Mouse (Mus musculus) stomach, postnatal 0 days (tissue): ENCODE measurements around the gene Lrp8. TPM values are rescaled to one million over a fixed set of nuclear protein-coding genes. Genes with fewer than 3 reads are reported as not detected.

Experiments used
- ATAC-seq: fragments of 200-750 bp; cut with Nextera tagmentation; 2 replicates; pipeline ENCODE4 v1.8.0; 2017; ENCODE audit not compliant: low FRiP score, low TSS enrichment
- DNase-seq: peaks from one replicate; pipeline ENCODE4 v3.0.0-alpha.2; 2016; ENCODE audit warnings: low spot score
- H3K27ac ChIP-seq: fragments of 300-500 bp; sonication (generic); replicated peaks from 2 replicates; pipeline ENCODE4 v1.5.1; 2014; ENCODE audit warnings: mild to moderate bottlenecking, control low read depth
- H3K27me3 ChIP-seq: fragments of 300-500 bp; sonication (generic); 2 replicates; pipeline ENCODE4 v1.6.1; 2014; ENCODE audit warnings: low read length; ENCODE audit not compliant: control insufficient read depth, insufficient read depth
- H3K36me3 ChIP-seq: fragments of 300-500 bp; sonication (generic); 2 replicates; pipeline ENCODE4 v1.6.1; 2014; ENCODE audit warnings: low read length, mixed read lengths; ENCODE audit not compliant: control insufficient read depth, insufficient read depth
- H3K4me1 ChIP-seq: fragments of 300-500 bp; sonication (generic); replicated peaks from 2 replicates; pipeline ENCODE4 v1.6.1; 2014; ENCODE audit warnings: antibody characterized with exemption; ENCODE audit not compliant: control insufficient read depth, insufficient read depth
- H3K4me2 ChIP-seq: fragments of 300-500 bp; sonication (generic); replicated peaks from 2 replicates; pipeline ENCODE4 v1.6.1; 2014; ENCODE audit warnings: low read depth, mild to moderate bottlenecking, control low read depth, moderate library complexity
- H3K4me3 ChIP-seq: fragments of 300-500 bp; sonication (generic); 2 replicates; pipeline ENCODE4 v1.5.1; 2014; ENCODE audit warnings: low read depth, low read length, control low read depth
- H3K9ac ChIP-seq: fragments of 300-500 bp; sonication (generic); 2 replicates; pipeline ENCODE4 v1.6.1; 2014; ENCODE audit warnings: mild to moderate bottlenecking, low read length, control low read depth, mixed read lengths
- H3K9me3 ChIP-seq: fragments of 300-500 bp; sonication (generic); 2 replicates; pipeline ENCODE4 v1.6.1; 2016; ENCODE audit warnings: low read length; ENCODE audit not compliant: control insufficient read depth
- CTCF ChIP-seq: IDR thresholded peaks from 2 replicates; pipeline ENCODE4 v1.5.1; 2016; ENCODE audit warnings: antibody characterized with exemption, low read depth, mild to moderate bottlenecking, moderate library complexity
- EP300 ChIP-seq: optimal IDR thresholded peaks from 2 replicates; pipeline ENCODE3; 2016; ENCODE audit warnings: antibody characterized with exemption
- WGBS: fragments of 180-500 bp; shearing (Covaris S2); extraction: QIAGEN DNeasy Blood & Tissue Kit; methylation state at CpG from one replicate; pipeline ENCODE4 v1.1.7; 2014; 5-methylcytosine and 5-hydroxymethylcytosine counted together
- polyA plus RNA-seq: library from polyadenylated mRNA; unstranded; fragments of >200 nt; fragmentation: Nextera tagmentation; extraction: Ambion mirVana; gene quantifications from 2 replicates; pipeline ENCODE4 v1.2.1, GENCODE M21; 2015

Lrp8 gene
- polyA plus RNA-seq, 1 experiment from 2014 or later = 0.85 TPM

DNA sequence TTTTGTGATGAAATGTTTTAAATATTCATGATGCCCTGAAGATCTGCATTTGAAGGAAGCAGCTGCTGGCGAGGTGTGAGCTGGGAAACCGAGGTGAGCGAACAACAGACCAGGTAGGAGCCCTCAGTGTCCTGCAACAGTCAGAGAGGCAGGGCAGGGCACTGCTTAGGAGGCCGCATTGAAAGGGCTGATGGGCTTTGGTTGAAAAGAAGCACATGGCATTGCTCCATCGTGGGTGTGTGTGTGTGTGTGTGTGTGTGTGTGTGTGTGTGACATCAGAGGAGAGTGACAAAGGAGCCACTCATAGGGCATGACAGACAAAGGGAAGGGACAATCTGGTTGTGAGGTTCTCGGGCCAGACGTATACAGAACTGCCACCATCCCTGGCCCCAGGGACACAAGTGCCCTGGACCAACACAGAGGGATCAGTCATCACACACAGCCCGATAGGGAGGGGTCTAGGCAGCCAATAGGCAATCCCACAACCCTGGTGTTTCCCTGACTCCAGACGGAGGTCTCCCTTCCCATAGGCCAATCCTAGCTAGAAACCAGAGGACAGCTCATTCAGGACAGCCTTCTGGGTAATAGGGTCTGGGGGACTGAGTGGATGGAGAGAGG is 36.8 kb upstream of the Lrp8 start:
- ATAC-seq (0 out of 2 replicates have a peak, but pooled peaks have one; percentile 15), DNase-seq (no peak)
- Histone ChIP-seq H3K4me3 (no peak overlapping the region), H3K4me2 (no peak overlapping the region), H3K4me1 (no peaks in the 10 kb centered on the region), H3K27ac (no peak overlapping the region), H3K9me3 (no peaks in the 10 kb centered on the region), H3K27me3 (no peaks in the 10 kb centered on the region), H3K36me3 (no peaks in the 10 kb centered on the region), H3K9ac (no peak overlapping the region)
- TF ChIP-seq EP300 (no peak), CTCF (no peak)
- 68% methylated on average over 9 of the region's 9 CpGs for WGBS

DNA sequence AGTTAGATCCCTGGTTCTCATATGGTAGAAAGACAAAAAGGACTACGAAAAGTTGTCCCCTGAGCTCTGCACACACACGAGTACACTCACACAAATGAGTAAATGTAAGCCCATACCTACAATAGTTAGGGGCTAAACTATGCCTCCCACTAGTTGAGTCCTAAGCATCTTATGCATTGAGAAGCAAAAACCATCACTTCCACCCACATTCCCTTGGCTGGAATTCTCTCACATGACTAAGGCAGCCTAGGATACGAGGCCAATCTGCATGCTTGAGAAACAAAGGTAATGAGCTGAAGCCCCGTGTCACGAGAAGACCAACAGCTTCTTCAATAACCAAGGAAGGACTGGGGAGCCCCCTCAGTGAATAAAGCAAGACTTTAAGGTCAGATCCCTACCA is 35.9 kb upstream of the Lrp8 start:
- no peak for TF ChIP-seq EP300
- no peak for TF ChIP-seq CTCF
- Histone ChIP-seq H3K9ac (no peak overlapping the region), H3K4me1 (no peaks in the 10 kb centered on the region), H3K4me2 (no peak overlapping the region), H3K27me3 (no peaks in the 10 kb centered on the region), H3K9me3 (no peaks in the 10 kb centered on the region), H3K27ac (no peak overlapping the region), H3K4me3 (no peak overlapping the region), H3K36me3 (no peaks in the 10 kb centered on the region)
- ATAC-seq (no peak), DNase-seq (no peak)
- WGBS = 78% methylated on average over 5 of the region's 5 CpGs

DNA sequence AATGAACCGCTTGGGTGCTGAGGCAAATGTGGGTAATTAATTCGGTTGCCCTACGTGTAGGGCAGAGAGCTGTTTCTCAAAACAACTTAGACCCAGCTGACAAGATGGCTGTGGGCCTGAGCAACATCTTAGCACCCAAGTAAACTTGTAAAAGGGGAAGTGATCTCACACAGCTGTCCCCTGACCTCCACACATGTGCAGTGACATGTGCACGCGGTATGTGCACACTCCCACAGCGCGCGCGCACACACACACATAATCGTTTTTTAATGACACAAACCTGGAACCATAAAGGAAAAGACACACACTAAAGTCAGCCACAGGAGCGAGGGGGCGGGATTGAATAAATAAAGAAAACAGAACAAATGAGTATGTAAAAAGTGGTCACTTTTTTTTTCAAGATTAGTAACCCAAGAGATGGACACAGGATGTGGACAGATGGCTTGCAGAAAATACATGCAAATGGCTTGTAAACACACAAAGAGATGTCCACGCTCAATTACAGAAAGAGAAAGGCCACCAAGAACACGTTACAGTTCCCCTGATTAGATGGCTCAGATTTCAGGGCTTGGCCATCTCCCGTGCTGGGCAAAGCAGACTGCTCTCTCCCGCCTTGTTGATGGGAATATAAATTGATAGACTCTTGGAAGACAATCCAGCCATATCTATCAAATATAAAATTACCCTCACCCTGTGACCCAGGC is 29.8 kb upstream of the Lrp8 start:
- no peak for ATAC-seq
- no peaks in the 10 kb centered on the region for H3K27me3 ChIP-seq
- no peak overlapping the region for H3K4me2 ChIP-seq
- no peak overlapping the region for H3K27ac ChIP-seq
- H3K9ac ChIP-seq = no peak overlapping the region
- no peaks in the 10 kb centered on the region for H3K9me3 ChIP-seq
- DNase-seq = no peak
- no peaks in the 10 kb centered on the region for H3K36me3 ChIP-seq
- no peak overlapping the region for H3K4me3 ChIP-seq
- TF ChIP-seq CTCF (no peak), EP300 (no peak)
- 79% methylated on average over 16 of the region's 16 CpGs for WGBS
- H3K4me1 ChIP-seq = no peaks in the 10 kb centered on the region

DNA sequence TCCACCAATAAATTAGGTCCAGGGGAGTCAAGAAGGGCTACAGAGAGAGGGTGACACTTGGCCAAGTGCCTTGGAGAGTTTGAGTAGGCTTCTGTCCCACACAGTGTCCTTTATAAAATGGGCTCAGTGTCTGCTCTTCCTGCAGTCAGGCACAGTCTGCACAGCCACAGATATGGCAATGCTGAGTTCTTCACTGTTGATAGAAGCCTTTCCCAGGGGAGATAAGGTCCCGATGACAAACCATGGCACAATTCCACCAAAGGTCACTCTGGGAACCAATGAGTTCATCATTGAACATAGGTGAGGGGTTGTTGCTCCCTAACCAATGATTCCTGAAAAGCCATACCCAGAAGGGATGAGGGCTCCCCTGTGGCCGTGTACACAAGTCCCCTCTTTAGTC is 27.2 kb upstream of the Lrp8 start:
- no peak for ATAC-seq
- H3K4me3 ChIP-seq = no peak overlapping the region

DNA sequence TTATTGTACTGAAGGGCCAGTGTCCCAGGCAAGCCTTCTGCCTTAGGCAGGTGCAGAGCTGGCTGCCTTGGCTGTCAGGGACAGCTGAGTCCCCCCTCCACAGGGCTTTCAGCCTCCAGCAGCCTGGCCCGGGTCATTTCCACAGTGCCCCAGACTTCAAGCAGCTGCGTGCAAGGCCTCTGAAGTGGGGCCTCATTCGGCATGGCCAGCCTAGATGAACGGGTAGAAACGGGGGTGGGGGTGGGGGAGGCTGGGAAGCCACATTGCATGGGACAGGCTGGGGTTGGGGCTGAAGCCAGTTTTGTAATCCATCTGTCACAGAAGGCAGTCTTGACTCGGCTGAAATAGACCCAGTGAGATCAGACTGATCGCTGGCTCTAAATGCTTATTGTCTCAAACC is 26.4 kb upstream of the Lrp8 start:
- ATAC-seq = no peak

More for the DNA sequence above, 27.2 kb upstream of the Lrp8 start:
- H3K27ac ChIP-seq = no peak overlapping the region
- no peak for DNase-seq
- 53% methylated on average over 2 of the region's 2 CpGs for WGBS
- H3K27me3 ChIP-seq = no peaks in the 10 kb centered on the region
- TF ChIP-seq EP300 = no peak
- TF ChIP-seq CTCF = no peak
- no peaks in the 10 kb centered on the region for H3K9me3 ChIP-seq
- H3K36me3 ChIP-seq = no peaks in the 10 kb centered on the region
- H3K9ac ChIP-seq = no peak overlapping the region
- no peaks in the 10 kb centered on the region for H3K4me1 ChIP-seq
- H3K4me2 ChIP-seq = no peak overlapping the region

DNA sequence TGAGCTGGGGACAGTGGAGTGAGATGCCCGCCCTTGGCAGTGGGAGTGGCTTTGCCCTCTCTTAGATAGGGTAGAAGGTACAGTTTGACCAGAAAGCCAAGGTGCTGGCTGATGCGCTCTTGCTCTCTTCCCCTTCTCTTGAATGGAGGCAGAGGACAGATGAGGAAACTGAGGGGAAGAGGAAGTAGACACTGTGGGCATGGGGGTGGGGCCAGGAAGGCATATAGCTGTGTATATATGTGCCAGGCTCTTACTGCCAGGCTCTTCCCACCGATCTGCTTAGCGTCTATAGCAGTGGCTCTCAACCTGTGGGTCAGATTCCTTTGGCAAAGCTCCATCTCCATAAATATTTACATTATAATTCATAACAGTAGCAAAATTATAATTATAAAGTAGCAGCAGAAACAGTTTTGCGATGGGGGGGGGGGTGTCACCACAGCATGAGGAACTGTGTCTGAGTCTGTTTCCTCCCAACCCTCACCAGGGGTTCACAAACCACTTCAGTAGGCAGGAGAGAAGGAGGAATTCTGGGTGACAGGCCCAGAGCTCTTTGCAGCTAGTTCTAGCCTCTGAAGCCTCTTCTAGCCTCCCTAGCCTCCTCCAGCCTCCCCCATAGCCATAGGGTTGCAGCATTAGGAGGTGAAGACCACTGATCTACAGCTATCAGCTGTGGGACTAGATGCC is 24.9 kb upstream of the Lrp8 start:
- no peak for TF ChIP-seq CTCF
- Histone ChIP-seq H3K4me1 (no peaks in the 10 kb centered on the region), H3K4me3 (no peak overlapping the region), H3K36me3 (no peaks in the 10 kb centered on the region), H3K9ac (no peak overlapping the region), H3K27ac (no peak overlapping the region), H3K27me3 (no peaks in the 10 kb centered on the region), H3K9me3 (no peaks in the 10 kb centered on the region), H3K4me2 (no peak overlapping the region)
- ATAC-seq = no peak
- DNase-seq = no peak
- WGBS = 61% methylated on average over 5 of the region's 5 CpGs

More for the DNA sequence above, 26.4 kb upstream of the Lrp8 start:
- no peaks in the 10 kb centered on the region for H3K4me1 ChIP-seq
- no peaks in the 10 kb centered on the region for H3K27me3 ChIP-seq
- no peaks in the 10 kb centered on the region for H3K36me3 ChIP-seq
- no peak for TF ChIP-seq CTCF
- TF ChIP-seq EP300 = no peak
- H3K4me2 ChIP-seq = no peak overlapping the region
- no peaks in the 10 kb centered on the region for H3K9me3 ChIP-seq
- WGBS = 35% methylated on average over 7 of the region's 7 CpGs
- no peak overlapping the region for H3K27ac ChIP-seq
- no peak for DNase-seq
- no peak overlapping the region for H3K4me3 ChIP-seq
- no peak overlapping the region for H3K9ac ChIP-seq
